Mouse (Mus musculus) heart, embryonic 12.5 days (tissue): ENCODE results near the gene Shd. TPM values are rescaled to one million over a fixed set of nuclear protein-coding genes. Genes with fewer than 3 reads are reported as not detected.
"Not testable (repeated sequence)": the region's sequence is repeated elsewhere in the genome, so short reads cannot be mapped to it uniquely, and the experiment has no call there.

ENCODE experiments used
- ATAC-seq: fragments of 200-750 bp; cut with Nextera tagmentation; 2 replicates; pipeline ENCODE4 v1.8.0; 2017; ENCODE audit warnings: moderate TSS enrichment, moderate library complexity; ENCODE audit not compliant: insufficient number of reproducible peaks, low FRiP score
- H3K27ac ChIP-seq: fragments of 300-500 bp; sonication (generic); 2 replicates; pipeline ENCODE4 v1.5.1; 2016; ENCODE audit warnings: mild to moderate bottlenecking, moderate library complexity; ENCODE audit not compliant: poor library complexity, severe bottlenecking
- H3K27me3 ChIP-seq: fragments of 300-500 bp; sonication (generic); replicated peaks from 2 replicates; pipeline ENCODE4 v1.6.1; 2016; ENCODE audit warnings: mild to moderate bottlenecking, moderate library complexity
- H3K36me3 ChIP-seq: fragments of 300-500 bp; sonication (generic); 2 replicates; pipeline ENCODE4 v1.6.1; 2016; ENCODE audit warnings: mild to moderate bottlenecking, moderate library complexity
- H3K4me1 ChIP-seq: fragments of 300-500 bp; sonication (generic); replicated peaks from 2 replicates; pipeline ENCODE4 v1.6.1; 2016; ENCODE audit warnings: mild to moderate bottlenecking
- H3K4me2 ChIP-seq: fragments of 300-500 bp; sonication (generic); 2 replicates; pipeline ENCODE4 v1.6.1; 2016; ENCODE audit warnings: mild to moderate bottlenecking, moderate library complexity
- H3K4me3 ChIP-seq: fragments of 300-500 bp; sonication (generic); 2 replicates; pipeline ENCODE4 v1.5.1; 2016; ENCODE audit warnings: mild to moderate bottlenecking
- H3K9ac ChIP-seq: fragments of 300-500 bp; sonication (generic); 2 replicates; pipeline ENCODE4 v1.6.1; 2016; ENCODE audit warnings: mild to moderate bottlenecking, moderate library complexity
- H3K9me3 ChIP-seq: fragments of 300-500 bp; sonication (generic); replicated peaks from 2 replicates; pipeline ENCODE4 v1.6.1; 2016; ENCODE audit warnings: mild to moderate bottlenecking, moderate library complexity
- WGBS: fragments of 180-500 bp; shearing (Covaris S2); methylation state at CpG from one replicate; pipeline ENCODE4 v1.1.7; 2016; 5-methylcytosine and 5-hydroxymethylcytosine counted together
- polyA plus RNA-seq: library from polyadenylated mRNA; unstranded; fragments of >200 nt; fragmentation: Nextera tagmentation; extraction: Ambion mirVana; gene quantifications from 2 replicates; pipeline ENCODE4 v1.2.1, GENCODE M21; 2016

Shd gene
- polyA plus RNA-seq = 7.2 and 9.2 TPM in 2 replicates

DNA sequence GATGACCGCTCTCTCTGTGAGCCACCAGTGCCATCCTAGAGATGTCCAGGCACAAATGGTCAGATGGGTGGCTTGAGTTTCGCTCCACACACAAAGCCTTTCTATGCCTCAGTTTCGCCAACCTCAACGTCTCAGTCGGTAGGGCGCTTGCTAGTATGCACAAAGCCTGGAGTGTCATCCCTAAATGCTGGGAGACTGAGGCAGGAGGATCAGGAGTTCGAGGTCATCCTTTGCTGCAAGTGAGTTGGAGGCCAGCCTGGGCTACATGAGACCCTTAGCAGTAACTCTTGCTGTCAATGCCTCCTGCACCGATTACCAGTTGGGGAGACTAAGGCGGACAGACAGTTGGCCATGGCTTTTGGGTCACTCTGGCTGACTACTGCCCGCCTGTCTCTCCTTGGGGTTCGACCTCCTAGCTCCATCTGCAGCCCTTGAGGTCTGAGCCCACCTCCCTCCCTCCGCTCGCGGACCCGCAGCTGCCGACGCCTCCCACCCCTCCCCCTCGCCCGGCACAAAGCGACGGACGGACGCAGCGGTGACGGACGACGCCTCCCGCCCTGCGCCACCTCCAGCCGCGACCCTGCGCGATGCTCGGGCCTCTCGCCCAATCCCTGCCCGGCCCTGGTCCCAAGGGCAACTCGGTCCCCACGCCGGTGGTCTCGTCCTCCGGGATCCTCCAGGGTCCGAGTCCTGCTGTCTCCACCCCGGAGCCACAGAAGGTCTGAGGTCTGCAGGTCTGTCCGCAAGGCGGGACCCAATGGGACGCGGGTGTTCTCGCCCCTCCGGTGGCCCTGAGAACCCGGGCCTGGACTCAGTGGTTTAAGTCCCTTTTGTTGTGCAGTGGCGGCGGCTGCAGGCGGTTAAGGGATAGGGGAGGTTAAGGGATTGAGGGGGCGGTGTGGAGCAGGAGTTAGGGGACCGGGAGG, at the start of gene Shd:
TSS of gene Shd (plus strand) at position 502 of the 926 bp plus-strand sequence.
- WGBS = 9% methylated on average over 54 of the region's 55 CpGs
- no peaks in the 10 kb centered on the region for H3K9me3 ChIP-seq
- H3K4me1 ChIP-seq = peaks cover 37% of the 10 kb centered on the region
- no peak within 1 kb of the TSS for H3K27ac ChIP-seq
- peak within 1 kb of the TSS; percentile 58 for H3K4me3 ChIP-seq
- peak; percentile 54; the same call in 1 of the 2 replicates for ATAC-seq
- peak within 1 kb of the TSS; percentile 96 for H3K4me2 ChIP-seq
- peak within 1 kb of the TSS; percentile 76 for H3K9ac ChIP-seq
- peaks cover 25% of the 10 kb centered on the region for H3K36me3 ChIP-seq
- peaks cover 30% of the 10 kb centered on the region for H3K27me3 ChIP-seq

DNA sequence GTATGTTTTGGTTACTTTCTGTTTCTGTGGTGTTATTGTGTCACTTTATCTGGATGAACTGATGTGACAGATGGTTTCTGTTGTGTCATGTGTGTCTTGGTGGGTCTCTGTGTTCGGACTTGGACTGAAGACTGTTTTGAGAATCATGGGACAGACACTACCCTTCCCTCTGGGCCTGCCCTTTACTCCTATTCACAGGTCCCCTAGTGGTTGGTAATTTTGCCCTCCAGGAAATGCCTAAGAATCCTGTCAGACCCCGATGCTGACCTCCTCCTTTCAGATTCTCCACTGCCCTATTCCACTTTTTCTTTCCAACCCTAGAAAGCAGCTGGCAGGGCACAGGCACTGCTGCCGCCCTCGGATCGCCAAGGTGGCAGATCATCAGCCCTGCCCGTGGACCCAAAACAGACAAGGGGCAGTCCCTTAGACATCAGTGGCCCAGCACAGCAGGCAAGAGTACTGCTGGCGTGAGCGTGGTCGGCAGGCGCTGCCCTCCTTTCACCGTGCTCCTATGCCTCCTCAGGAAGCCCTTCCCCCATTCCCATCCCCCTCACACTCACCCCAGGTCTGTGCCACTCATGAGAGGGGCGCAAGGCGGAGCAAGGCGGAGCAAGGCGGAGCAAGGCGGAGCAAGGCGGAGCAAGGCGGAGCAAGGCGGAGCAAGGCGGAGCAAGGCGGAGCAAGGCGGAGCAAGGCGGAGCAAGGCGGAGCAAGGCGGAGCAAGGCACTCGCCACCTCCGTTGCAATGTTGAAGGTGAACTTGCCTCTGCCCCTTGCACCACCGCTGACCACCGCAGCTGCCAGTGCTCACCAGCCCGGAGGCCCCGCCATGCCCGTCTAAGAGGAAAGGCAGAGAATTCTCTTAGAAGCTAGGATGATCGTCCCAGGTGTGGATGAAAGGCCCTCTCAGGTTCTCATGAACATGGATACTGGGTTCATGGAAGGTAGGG, 38.4 kb upstream of the Shd start:
- H3K27ac ChIP-seq = peak overlapping the region; percentile 38
- peak overlapping the region; percentile 76 for H3K9ac ChIP-seq
- peak; percentile 91 for ATAC-seq
- H3K4me2 ChIP-seq = peak overlapping the region; percentile 83
- H3K4me1 ChIP-seq = no peaks in the 10 kb centered on the region
- peaks cover 23% of the 10 kb centered on the region for H3K9me3 ChIP-seq
- peak overlapping the region; percentile 57 for H3K4me3 ChIP-seq
- 2% methylated on average over 33 of the region's 33 CpGs for WGBS
- H3K27me3 ChIP-seq = no peaks in the 10 kb centered on the region
- no peaks in the 10 kb centered on the region for H3K36me3 ChIP-seq

DNA sequence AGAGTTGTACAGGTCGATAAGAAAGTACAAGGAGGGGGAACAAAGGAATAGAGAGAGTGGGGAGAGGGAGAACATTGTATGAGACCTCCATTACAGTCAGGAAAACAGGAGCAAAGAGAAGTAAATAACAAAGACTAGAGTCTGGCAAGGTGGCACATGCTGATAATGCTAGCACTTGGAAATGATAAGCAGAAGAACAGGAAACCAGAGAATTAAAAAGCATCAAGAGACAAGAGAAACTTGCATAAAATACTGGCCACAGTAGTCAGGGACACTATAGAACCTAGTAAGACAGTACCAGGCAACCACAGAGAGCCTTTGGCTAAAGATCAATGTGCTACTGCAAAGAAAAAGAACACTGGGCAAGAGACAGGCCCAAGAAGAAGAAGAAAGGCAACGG, 37.6 kb upstream of the Shd start:
- H3K9ac ChIP-seq = no peak overlapping the region
- peak overlapping the region; percentile 42 for H3K27ac ChIP-seq
- 0 out of 2 replicates have a peak, but pooled peaks have one; percentile 26 for ATAC-seq
- WGBS = 60% methylated on average over 2 of the region's 2 CpGs
- peaks cover 23% of the 10 kb centered on the region for H3K9me3 ChIP-seq
- H3K4me1 ChIP-seq = no peaks in the 10 kb centered on the region
- H3K4me3 ChIP-seq = peak overlapping the region; percentile 57
- no peaks in the 10 kb centered on the region for H3K27me3 ChIP-seq
- no peaks in the 10 kb centered on the region for H3K36me3 ChIP-seq
- H3K4me2 ChIP-seq = peak overlapping the region; percentile 83

DNA sequence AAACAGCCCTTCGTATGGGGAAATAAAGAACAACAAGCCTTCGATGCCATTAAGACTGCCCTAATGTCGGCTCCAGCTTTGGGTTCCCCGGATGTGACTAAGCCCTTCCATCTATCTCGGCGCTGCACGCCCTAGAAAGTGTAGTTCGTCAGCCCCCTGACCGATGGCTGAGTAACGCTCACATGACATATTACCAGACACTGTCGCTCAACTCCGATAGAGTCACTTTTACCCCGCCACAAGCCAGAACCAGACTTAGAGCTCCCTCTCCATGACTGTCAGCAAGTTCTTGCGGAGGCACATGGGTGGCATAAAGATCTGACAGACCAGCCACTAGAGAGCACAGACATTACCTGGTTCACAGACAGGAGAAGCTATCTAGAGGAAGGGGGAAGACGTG, 37.1 kb upstream of the Shd start:
- Histone ChIP-seq H3K4me3 (peak overlapping the region; percentile 57), H3K4me2 (peak overlapping the region; percentile 83), H3K36me3 (no peaks in the 10 kb centered on the region; the same call in 1 of the 2 replicates), H3K4me1 (no peaks in the 10 kb centered on the region), H3K27me3 (no peaks in the 10 kb centered on the region), H3K27ac (0 out of 2 replicates have a peak overlapping the region, but pooled peaks have one; percentile 42), H3K9ac (no peak overlapping the region), H3K9me3 (peaks cover 23% of the 10 kb centered on the region)
- WGBS = 88% methylated on average over 15 of the region's 15 CpGs
- ATAC-seq = peak; percentile 29; the same call in 1 of the 2 replicates

- WGBS = 29% methylated on average over 10 of the region's 10 CpGs
- H3K9ac ChIP-seq = peak overlapping the region; percentile 73
Observed at GRCm38 (mm10) chr17:55944387-55944865, 25.8 kb upstream of the Shd start.

DNA sequence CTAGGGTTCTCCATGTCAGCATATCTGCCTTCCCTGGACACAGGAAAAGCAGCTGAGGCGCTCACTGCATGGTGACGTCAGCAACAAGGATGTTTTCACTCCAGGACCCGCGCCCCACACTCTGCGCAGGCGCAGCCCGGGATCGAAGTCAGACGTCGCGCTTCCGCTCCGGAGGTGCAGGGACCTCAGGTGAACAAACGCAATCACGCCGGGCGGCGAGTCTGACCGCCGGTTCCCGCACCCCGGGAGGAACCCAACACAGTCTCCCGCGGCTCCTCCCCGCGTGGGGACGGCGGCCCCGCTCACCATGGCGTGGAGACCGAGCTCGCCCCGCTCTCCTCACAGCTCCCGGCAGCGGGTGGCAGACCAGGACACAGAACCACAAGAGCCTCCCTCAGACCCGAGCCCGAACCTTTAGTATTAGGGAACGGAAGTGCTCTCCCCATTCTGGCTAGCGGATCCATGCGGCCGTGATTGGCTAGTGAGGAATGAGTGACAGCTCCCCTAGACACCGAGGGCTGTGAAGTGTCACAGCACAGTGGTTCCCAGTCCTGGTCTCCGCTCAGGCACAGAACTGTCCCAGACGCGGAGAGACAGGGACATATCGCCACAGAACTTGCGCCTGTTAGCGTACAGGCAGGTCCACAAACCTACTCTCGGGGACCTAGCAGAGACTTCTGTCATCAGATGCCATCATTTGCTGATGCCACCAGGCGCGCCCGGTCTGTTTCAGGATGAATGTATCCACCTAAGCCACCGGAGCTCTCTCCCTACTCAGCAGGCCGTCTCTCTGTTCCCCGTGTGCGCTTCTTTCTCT, 25.2 kb upstream of the Shd start:
- peak overlapping the region; percentile 85 for H3K4me2 ChIP-seq
- peaks cover 13% of the 10 kb centered on the region for H3K36me3 ChIP-seq
- H3K4me3 ChIP-seq = peak overlapping the region; percentile 60
- H3K4me1 ChIP-seq, H3K27me3 ChIP-seq, H3K9me3 ChIP-seq: not testable (repeated sequence)
- peak overlapping the region; percentile 73 for H3K9ac ChIP-seq
- WGBS = under 1% methylated on average over 56 of the region's 56 CpGs
- ATAC-seq = peak; percentile 97
- H3K27ac ChIP-seq = peak overlapping the region; percentile 95

More at GRCm38 (mm10) chr17:55944387-55944865, 25.8 kb upstream of the Shd start:
- H3K9me3 ChIP-seq, H3K4me1 ChIP-seq, H3K27me3 ChIP-seq: not testable (repeated sequence)
- Histone ChIP-seq H3K4me2 (peak overlapping the region; percentile 85), H3K4me3 (peak overlapping the region; percentile 60), H3K36me3 (peaks cover 19% of the 10 kb centered on the region), H3K27ac (peak overlapping the region; percentile 95)
- ATAC-seq = peak; percentile 51; the same call in 1 of the 2 replicates

GRCm38 (mm10) chr17:55945696-55946095, 24.6 kb upstream of the Shd start:
- Histone ChIP-seq H3K9me3 (0 out of 2 replicates have a peak, but pooled peaks cover 4% of the 10 kb centered on the region), H3K4me2 (peak overlapping the region; percentile 85), H3K9ac (peak overlapping the region; percentile 73), H3K27ac (peak overlapping the region; percentile 95), H3K4me3 (peak overlapping the region; percentile 60), H3K27me3 (no peaks in the 10 kb centered on the region), H3K4me1 (no peaks in the 10 kb centered on the region), H3K36me3 (0 out of 2 replicates have a peak, but pooled peaks cover 8% of the 10 kb centered on the region)
- ATAC-seq = no peak
- WGBS = 29% methylated on average over 5 of the region's 5 CpGs

GRCm38 (mm10) chr17:55948647-55949046, 21.6 kb upstream of the Shd start:
- Histone ChIP-seq H3K4me2 (no peak overlapping the region), H3K9ac (no peak overlapping the region), H3K36me3 (no peaks in the 10 kb centered on the region), H3K27me3 (peaks cover 15% of the 10 kb centered on the region), H3K4me1 (no peaks in the 10 kb centered on the region), H3K27ac (no peak overlapping the region), H3K9me3 (no peaks in the 10 kb centered on the region), H3K4me3 (no peak overlapping the region)
- WGBS = 82% methylated on average over 4 of the region's 4 CpGs
- ATAC-seq = no peak

DNA sequence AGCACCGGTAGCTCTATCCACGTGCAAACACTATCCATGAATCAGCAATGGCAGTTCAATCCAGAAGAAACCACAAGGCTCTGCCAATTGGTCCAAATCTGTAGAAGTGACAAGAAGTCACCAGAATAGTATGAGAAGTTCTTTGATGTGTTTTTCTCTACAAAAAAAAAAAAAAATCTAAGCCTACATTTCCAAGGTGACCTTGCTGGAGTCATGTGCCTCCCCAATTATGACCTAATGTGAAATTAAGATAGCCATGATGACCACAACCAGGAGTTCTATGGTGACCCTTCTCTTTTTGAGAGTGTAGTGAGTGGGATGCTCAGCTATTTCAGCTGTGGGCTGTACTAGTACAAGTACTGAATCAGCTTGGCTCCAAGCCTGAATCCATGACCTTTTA, 20.9 kb upstream of the Shd start, which contains the start of gene Zfp119b:
TSS of gene Zfp119b (minus strand) at position 101 of the 400 bp plus-strand sequence.
- no peaks in the 10 kb centered on the region for H3K9me3 ChIP-seq
- no peak for ATAC-seq
- H3K4me3 ChIP-seq = no peak within 1 kb of the TSS
- no peaks in the 10 kb centered on the region for H3K4me1 ChIP-seq
- H3K27ac ChIP-seq = no peak within 1 kb of the TSS
- WGBS = 86% methylated on average over 2 of the region's 2 CpGs
- H3K4me2 ChIP-seq = no peak within 1 kb of the TSS
- H3K27me3 ChIP-seq = peaks cover 22% of the 10 kb centered on the region
- no peak within 1 kb of the TSS for H3K9ac ChIP-seq
- H3K36me3 ChIP-seq = no peaks in the 10 kb centered on the region

DNA sequence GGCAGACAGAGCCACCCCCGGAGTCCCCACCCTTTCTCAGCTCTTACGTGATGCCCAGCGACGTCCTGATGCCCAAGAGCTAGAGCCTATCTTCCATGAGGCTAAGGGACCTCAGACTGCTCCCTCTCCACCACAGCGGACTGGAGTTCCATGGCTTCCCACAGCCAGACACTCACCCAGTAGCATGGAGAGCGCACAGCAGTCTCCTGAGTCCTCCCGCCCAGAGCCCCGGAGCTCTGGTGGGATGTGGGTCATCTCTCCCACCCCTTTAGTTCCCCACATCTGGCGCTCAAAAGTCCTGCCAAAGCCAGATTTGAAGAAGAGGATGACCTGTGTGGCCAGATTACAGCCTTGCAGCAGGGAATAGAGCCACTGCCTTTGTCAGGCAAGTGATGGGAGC, 19.7 kb upstream of the Shd start:
- no peak overlapping the region for H3K4me2 ChIP-seq
- no peaks in the 10 kb centered on the region for H3K9me3 ChIP-seq
- no peak overlapping the region for H3K4me3 ChIP-seq
- peaks cover 34% of the 10 kb centered on the region for H3K27me3 ChIP-seq
- H3K9ac ChIP-seq = no peak overlapping the region
- 66% methylated on average over 9 of the region's 9 CpGs for WGBS
- no peaks in the 10 kb centered on the region for H3K4me1 ChIP-seq
- no peak for ATAC-seq
- no peaks in the 10 kb centered on the region for H3K36me3 ChIP-seq
- H3K27ac ChIP-seq = no peak overlapping the region
